Mouse (Mus musculus) E14TG2a.4 (cell line): ENCODE measurements around the gene Tbc1d22a.

Experiments used
- H3K27me3 ChIP-seq: 2 replicates; pipeline ENCODE4 v1.6.1; 2014; ENCODE audit warnings: low read length, control low read depth; ENCODE audit not compliant: insufficient read depth
- H3K36me3 ChIP-seq: 2 replicates; pipeline ENCODE4 v1.6.1; 2014; ENCODE audit warnings: low read length, control low read depth; ENCODE audit not compliant: insufficient read depth
- H3K4me1 ChIP-seq: replicated peaks from 2 replicates; pipeline ENCODE4 v1.6.1; 2014; ENCODE audit warnings: low read depth, low read length, control low read depth
- H3K4me3 ChIP-seq: replicated peaks from 2 replicates; pipeline ENCODE4 v1.5.1; 2014; ENCODE audit warnings: mild to moderate bottlenecking, low read length
- H3K9me3 ChIP-seq: 2 replicates; pipeline ENCODE4 v1.6.1; 2014; ENCODE audit warnings: low read length, control low read depth
- CTCF ChIP-seq: conservative IDR thresholded peaks from 2 replicates; pipeline ENCODE4 v1.5.1; 2014; ENCODE audit warnings: low read length
- NANOG ChIP-seq: IDR thresholded peaks from 2 replicates; pipeline ENCODE4 v1.6.1; 2014; ENCODE audit warnings: borderline replicate concordance, low read length, mixed read lengths
- POU5F1 ChIP-seq: IDR thresholded peaks from 2 replicates; pipeline ENCODE4 v1.6.1; 2014; ENCODE audit warnings: low read length, borderline replicate concordance

The Tbc1d22a gene

GRCm38 (mm10) chr15:86404866-86405265 lies 190.6 kb downstream of the Tbc1d22a start:
- no peaks in the 10 kb centered on the region for H3K9me3 ChIP-seq
- H3K27me3 ChIP-seq: no peaks in the 10 kb centered on the region
- peaks cover 12% of the 10 kb centered on the region; the same call in 1 of the 2 replicates for H3K36me3 ChIP-seq
- TF ChIP-seq NANOG (no peak), POU5F1 (no peak)
- H3K4me1 ChIP-seq: no peaks in the 10 kb centered on the region
- no peak overlapping the region for H3K4me3 ChIP-seq

GRCm38 (mm10) chr15:86405527-86405926 lies 191.3 kb downstream of the Tbc1d22a start:
- no peak overlapping the region for H3K4me3 ChIP-seq
- peaks cover 12% of the 10 kb centered on the region; the same call in 1 of the 2 replicates for H3K36me3 ChIP-seq
- TF ChIP-seq NANOG (no peak), POU5F1 (no peak), CTCF (peak; percentile 89)
- no peaks in the 10 kb centered on the region for H3K9me3 ChIP-seq
- H3K4me1 ChIP-seq: peaks cover 5% of the 10 kb centered on the region
- no peaks in the 10 kb centered on the region for H3K27me3 ChIP-seq

GRCm38 (mm10) chr15:86409352-86409751 lies 195.1 kb downstream of the Tbc1d22a start:
- TF ChIP-seq CTCF: no peak
- TF ChIP-seq POU5F1: no peak
- no peak for TF ChIP-seq NANOG
- Histone ChIP-seq H3K36me3 (peaks cover 12% of the 10 kb centered on the region; the same call in 1 of the 2 replicates), H3K4me1 (peaks cover 27% of the 10 kb centered on the region)

GRCm38 (mm10) chr15:86411532-86412080 lies 197.3 kb downstream of the Tbc1d22a start:
- H3K36me3 ChIP-seq: peaks cover 6% of the 10 kb centered on the region; the same call in 1 of the 2 replicates
- H3K4me1 ChIP-seq: peaks cover 27% of the 10 kb centered on the region
- H3K27me3 ChIP-seq: no peaks in the 10 kb centered on the region
- no peaks in the 10 kb centered on the region for H3K9me3 ChIP-seq
- TF ChIP-seq POU5F1: no peak
- TF ChIP-seq NANOG: no peak
- no peak for TF ChIP-seq CTCF
- no peak overlapping the region for H3K4me3 ChIP-seq

More at GRCm38 (mm10) chr15:86409352-86409751, 195.1 kb downstream of the Tbc1d22a start:
- no peak overlapping the region for H3K4me3 ChIP-seq
- no peaks in the 10 kb centered on the region for H3K9me3 ChIP-seq
- no peaks in the 10 kb centered on the region for H3K27me3 ChIP-seq

- no peaks in the 10 kb centered on the region for H3K36me3 ChIP-seq
These were observed 201.7 kb downstream of the Tbc1d22a start for GRCm38 (mm10) chr15:86415951-86416350.

GRCm38 (mm10) chr15:86418436-86418835 lies 204.2 kb downstream of the Tbc1d22a start:
- H3K4me1 ChIP-seq: no peaks in the 10 kb centered on the region
- TF ChIP-seq POU5F1 (no peak), CTCF (no peak), NANOG (no peak)
- H3K9me3 ChIP-seq: no peaks in the 10 kb centered on the region
- no peaks in the 10 kb centered on the region for H3K36me3 ChIP-seq
- no peaks in the 10 kb centered on the region for H3K27me3 ChIP-seq
- no peak overlapping the region for H3K4me3 ChIP-seq

More at GRCm38 (mm10) chr15:86415951-86416350, 201.7 kb downstream of the Tbc1d22a start:
- no peaks in the 10 kb centered on the region for H3K9me3 ChIP-seq
- no peak overlapping the region for H3K4me3 ChIP-seq
- H3K27me3 ChIP-seq: no peaks in the 10 kb centered on the region
- TF ChIP-seq CTCF (no peak), POU5F1 (no peak), NANOG (no peak)
- peaks cover 18% of the 10 kb centered on the region for H3K4me1 ChIP-seq

- TF ChIP-seq CTCF (no peak), NANOG (no peak), POU5F1 (no peak)
- H3K4me3 ChIP-seq: no peak overlapping the region
- H3K9me3 ChIP-seq: no peaks in the 10 kb centered on the region
- H3K27me3 ChIP-seq: no peaks in the 10 kb centered on the region
- H3K4me1 ChIP-seq: no peaks in the 10 kb centered on the region
- H3K36me3 ChIP-seq: no peaks in the 10 kb centered on the region
These were observed 205.4 kb downstream of the Tbc1d22a start for GRCm38 (mm10) chr15:86419620-86420019.

GRCm38 (mm10) chr15:86422858-86423257 lies 208.6 kb downstream of the Tbc1d22a start:
- Histone ChIP-seq H3K4me1 (no peaks in the 10 kb centered on the region), H3K27me3 (no peaks in the 10 kb centered on the region), H3K4me3 (no peak overlapping the region), H3K9me3 (no peaks in the 10 kb centered on the region), H3K36me3 (no peaks in the 10 kb centered on the region)
- TF ChIP-seq POU5F1 (no peak), CTCF (no peak), NANOG (no peak)

- H3K9me3 ChIP-seq: no peaks in the 10 kb centered on the region
- no peak for TF ChIP-seq CTCF
- TF ChIP-seq NANOG: no peak
- TF ChIP-seq POU5F1: no peak
- no peak overlapping the region for H3K4me3 ChIP-seq
- H3K27me3 ChIP-seq: no peaks in the 10 kb centered on the region
- H3K36me3 ChIP-seq: no peaks in the 10 kb centered on the region
- no peaks in the 10 kb centered on the region for H3K4me1 ChIP-seq
These were observed 209.6 kb downstream of the Tbc1d22a start for GRCm38 (mm10) chr15:86423884-86424283.
